Mouse (Mus musculus) forebrain, embryonic 15.5 days (tissue): ENCODE results near the gene Cdr2l. TPM values are rescaled to one million over a fixed set of nuclear protein-coding genes. Genes with fewer than 3 reads are reported as not detected.
"Not testable (repeated sequence)": the region's sequence is repeated elsewhere in the genome, so short reads cannot be mapped to it uniquely, and the experiment has no call there.

Experiments used
- ATAC-seq: fragments of 200-750 bp; cut with Nextera tagmentation; replicated peaks from 2 replicates; pipeline ENCODE4 v1.8.0; 2017; ENCODE audit warnings: mild to moderate bottlenecking, moderate TSS enrichment, moderate library complexity
- H3K27ac ChIP-seq: fragments of 300-500 bp; sonication (generic); replicated peaks from 2 replicates; pipeline ENCODE4 v1.5.1; 2015; ENCODE audit warnings: mild to moderate bottlenecking, inconsistent platforms
- H3K27me3 ChIP-seq: fragments of 300-500 bp; sonication (generic); 2 replicates; pipeline ENCODE4 v1.6.1; 2015; ENCODE audit warnings: inconsistent platforms
- H3K36me3 ChIP-seq: fragments of 300-500 bp; sonication (generic); 2 replicates; pipeline ENCODE4 v1.6.1; 2015; ENCODE audit warnings: mild to moderate bottlenecking, inconsistent platforms
- H3K4me1 ChIP-seq: fragments of 300-500 bp; sonication (generic); 2 replicates; pipeline ENCODE4 v1.6.1; 2015; ENCODE audit warnings: inconsistent platforms
- H3K4me2 ChIP-seq: fragments of 300-500 bp; sonication (generic); replicated peaks from 2 replicates; pipeline ENCODE4 v1.6.1; 2015; ENCODE audit warnings: mild to moderate bottlenecking, inconsistent platforms
- H3K4me3 ChIP-seq: fragments of 300-500 bp; sonication (generic); 2 replicates; pipeline ENCODE4 v1.5.1; 2015; ENCODE audit warnings: mild to moderate bottlenecking, inconsistent platforms
- H3K9ac ChIP-seq: fragments of 300-500 bp; sonication (generic); replicated peaks from 2 replicates; pipeline ENCODE4 v1.6.1; 2015; ENCODE audit warnings: mild to moderate bottlenecking, inconsistent platforms
- H3K9me3 ChIP-seq: fragments of 300-500 bp; sonication (generic); 2 replicates; pipeline ENCODE4 v1.6.1; 2016; ENCODE audit warnings: inconsistent platforms
- WGBS: fragments of 180-500 bp; shearing (Covaris S2); methylation state at CpG from one replicate; pipeline ENCODE4 v1.1.7; 2015; ENCODE audit warnings: mixed read lengths; 5-methylcytosine and 5-hydroxymethylcytosine counted together
- polyA plus RNA-seq: library from polyadenylated mRNA; unstranded; fragments of >200 nt; fragmentation: Nextera tagmentation; extraction: Ambion mirVana; gene quantifications from 2 replicates; pipeline ENCODE4 v1.2.1, GENCODE M21; 2015

The Cdr2l gene
- polyA plus RNA-seq, 1 experiment from 2014 or later = 21.2 TPM

- H3K27me3 ChIP-seq = no peaks in the 10 kb centered on the region
- H3K4me3 ChIP-seq = no peak overlapping the region
- H3K36me3 ChIP-seq = no peaks in the 10 kb centered on the region
- H3K9me3 ChIP-seq = no peaks in the 10 kb centered on the region
- no peak overlapping the region for H3K9ac ChIP-seq
- ATAC-seq = no peak
- no peak overlapping the region for H3K27ac ChIP-seq
- WGBS = 48% methylated on average over 2 of the region's 2 CpGs
- no peak overlapping the region for H3K4me2 ChIP-seq
- peaks cover 17% of the 10 kb centered on the region for H3K4me1 ChIP-seq
Observed at GRCm38 (mm10) chr11:115372737-115373136, 9.0 kb upstream of the Cdr2l start.

- ATAC-seq = peak; percentile 64
- 2% methylated on average over 30 of the region's 30 CpGs for WGBS
- H3K9ac ChIP-seq = peak overlapping the region; percentile 63
- no peaks in the 10 kb centered on the region for H3K36me3 ChIP-seq
- peak overlapping the region; percentile 82 for H3K4me2 ChIP-seq
- H3K27me3 ChIP-seq = no peaks in the 10 kb centered on the region
- peak overlapping the region; percentile 65 for H3K27ac ChIP-seq
- H3K9me3 ChIP-seq = no peaks in the 10 kb centered on the region
- H3K4me3 ChIP-seq = peak overlapping the region; percentile 50
- H3K4me1 ChIP-seq = peaks cover 16% of the 10 kb centered on the region
Observed at GRCm38 (mm10) chr11:115373805-115374694, 7.7 kb upstream of the Cdr2l start.

GRCm38 (mm10) chr11:115374695-115375425 lies 6.9 kb upstream of the Cdr2l start:
- Histone ChIP-seq H3K27me3 (no peaks in the 10 kb centered on the region), H3K4me3 (peak overlapping the region; percentile 50), H3K9me3 (no peaks in the 10 kb centered on the region), H3K27ac (peak overlapping the region; percentile 65), H3K4me2 (peak overlapping the region; percentile 82), H3K9ac (peak overlapping the region; percentile 63; the same call in 1 of the 2 replicates), H3K4me1 (peaks cover 16% of the 10 kb centered on the region), H3K36me3 (no peaks in the 10 kb centered on the region)
- WGBS = 58% methylated on average over 12 of the region's 12 CpGs
- ATAC-seq = peak; percentile 54

- ATAC-seq = no peak
- H3K36me3 ChIP-seq = no peaks in the 10 kb centered on the region
- H3K27me3 ChIP-seq = no peaks in the 10 kb centered on the region
- H3K27ac ChIP-seq = no peak overlapping the region
- H3K4me2 ChIP-seq = no peak overlapping the region
- H3K9ac ChIP-seq = no peak overlapping the region
- no peak overlapping the region for H3K4me3 ChIP-seq
- no peaks in the 10 kb centered on the region for H3K9me3 ChIP-seq
- 78% methylated on average over 7 of the region's 7 CpGs for WGBS
- H3K4me1 ChIP-seq = peaks cover 21% of the 10 kb centered on the region
Observed at GRCm38 (mm10) chr11:115376722-115377121, 5.0 kb upstream of the Cdr2l start.

GRCm38 (mm10) chr11:115377254-115377653 lies 4.5 kb upstream of the Cdr2l start:
- Histone ChIP-seq H3K27ac (no peak overlapping the region), H3K4me3 (no peak overlapping the region), H3K9ac (no peak overlapping the region), H3K36me3 (no peaks in the 10 kb centered on the region), H3K9me3 (no peaks in the 10 kb centered on the region), H3K27me3 (no peaks in the 10 kb centered on the region), H3K4me1 (peaks cover 21% of the 10 kb centered on the region), H3K4me2 (no peak overlapping the region)
- no peak for ATAC-seq
- WGBS = 93% methylated on average over 4 of the region's 4 CpGs

- Histone ChIP-seq H3K36me3 (no peaks in the 10 kb centered on the region), H3K27ac (no peak overlapping the region), H3K9me3 (no peaks in the 10 kb centered on the region), H3K4me3 (no peak overlapping the region), H3K27me3 (no peaks in the 10 kb centered on the region), H3K4me1 (peaks cover 26% of the 10 kb centered on the region), H3K4me2 (no peak overlapping the region), H3K9ac (no peak overlapping the region)
- no peak for ATAC-seq
- WGBS = 85% methylated on average over 7 of the region's 7 CpGs
Observed at GRCm38 (mm10) chr11:115377854-115378253, 3.9 kb upstream of the Cdr2l start.

GRCm38 (mm10) chr11:115381276-115381675 lies 440 bp upstream of the Cdr2l start:
- Histone ChIP-seq H3K27ac (peak overlapping the region; percentile 95), H3K36me3 (no peaks in the 10 kb centered on the region), H3K27me3 (no peaks in the 10 kb centered on the region), H3K4me3 (peak overlapping the region; percentile 95), H3K4me1 (peaks cover 38% of the 10 kb centered on the region), H3K9me3 (no peaks in the 10 kb centered on the region), H3K4me2 (peak overlapping the region; percentile 70), H3K9ac (peak overlapping the region; percentile 97; the same call in 1 of the 2 replicates)
- WGBS = 13% methylated on average over 9 of the region's 9 CpGs
- no peak for ATAC-seq

- no peaks in the 10 kb centered on the region for H3K36me3 ChIP-seq
- ATAC-seq = no peak
- 7% methylated on average over 5 of the region's 5 CpGs for WGBS
- H3K4me2 ChIP-seq = peak overlapping the region; percentile 70
- H3K9me3 ChIP-seq = no peaks in the 10 kb centered on the region
- peaks cover 42% of the 10 kb centered on the region for H3K4me1 ChIP-seq
- peak overlapping the region; percentile 95 for H3K27ac ChIP-seq
- H3K4me3 ChIP-seq = peak overlapping the region; percentile 95
- peak overlapping the region; percentile 97 for H3K9ac ChIP-seq
- no peaks in the 10 kb centered on the region for H3K27me3 ChIP-seq
Observed at GRCm38 (mm10) chr11:115382891-115383290, 1.2 kb downstream of the Cdr2l start.

- ATAC-seq = no peak
Observed at GRCm38 (mm10) chr11:115383701-115384474, 2.2 kb downstream of the Cdr2l start.

GRCm38 (mm10) chr11:115384587-115384986 lies 2.9 kb downstream of the Cdr2l start:
- H3K27ac ChIP-seq = peak overlapping the region; percentile 95; the same call in 1 of the 2 replicates
- H3K4me2 ChIP-seq = 0 out of 2 replicates have a peak overlapping the region, but pooled peaks have one; percentile 70
- no peaks in the 10 kb centered on the region for H3K36me3 ChIP-seq
- ATAC-seq = no peak
- peaks cover 42% of the 10 kb centered on the region for H3K4me1 ChIP-seq
- peak overlapping the region; percentile 97 for H3K9ac ChIP-seq
- H3K27me3 ChIP-seq = no peaks in the 10 kb centered on the region
- H3K4me3 ChIP-seq = no peak overlapping the region
- WGBS = 76% methylated on average over 5 of the region's 5 CpGs
- H3K9me3 ChIP-seq = no peaks in the 10 kb centered on the region

More at GRCm38 (mm10) chr11:115383701-115384474, 2.2 kb downstream of the Cdr2l start:
- Histone ChIP-seq H3K9ac (peak overlapping the region; percentile 97), H3K9me3 (no peaks in the 10 kb centered on the region), H3K27me3 (no peaks in the 10 kb centered on the region), H3K4me3 (peak overlapping the region; percentile 95), H3K27ac (peak overlapping the region; percentile 95), H3K4me1 (peaks cover 42% of the 10 kb centered on the region), H3K4me2 (peak overlapping the region; percentile 70), H3K36me3 (no peaks in the 10 kb centered on the region)
- WGBS = 31% methylated on average over 16 of the region's 16 CpGs

GRCm38 (mm10) chr11:115386859-115387258 lies 5.1 kb downstream of the Cdr2l start:
- not testable (repeated sequence) for H3K27ac ChIP-seq, H3K9ac ChIP-seq, H3K4me3 ChIP-seq, H3K4me2 ChIP-seq, H3K9me3 ChIP-seq, ATAC-seq, H3K27me3 ChIP-seq
- 91% methylated on average over 3 of the region's 3 CpGs for WGBS
- H3K36me3 ChIP-seq = peaks cover 18% of the 10 kb centered on the region
- peaks cover 36% of the 10 kb centered on the region for H3K4me1 ChIP-seq
